Mouse (Mus musculus) olfactory bulb, adult 2 months (tissue): ENCODE data around the gene Vapa.

Source experiments
- CTCF ChIP-seq: fragments of 200-500 bp; IDR thresholded peaks from 2 replicates; pipeline ENCODE4 v1.5.1; 2012; ENCODE audit warnings: low read depth, mild to moderate bottlenecking, low read length, moderate library complexity; ENCODE audit not compliant: insufficient read depth
- POLR2A ChIP-seq: fragments of 200-500 bp; IDR thresholded peaks from 2 replicates; pipeline ENCODE4 v1.6.1; 2012; ENCODE audit warnings: mild to moderate bottlenecking, low read depth, low read length, moderate library complexity; ENCODE audit not compliant: insufficient read depth

- no peak for TF ChIP-seq CTCF
- TF ChIP-seq POLR2A: no peak
Measured at GRCm38 (mm10) chr17:65647226-65647625, 33.9 kb upstream of the Vapa start.
